Mouse (Mus musculus) heart, postnatal 0 days (tissue): ENCODE data around the gene Pdcd1lg2.

Experiments used
- CTCF ChIP-seq: IDR thresholded peaks from 2 replicates; pipeline ENCODE4 v1.5.1; 2016; ENCODE audit warnings: antibody characterized with exemption, control low read depth, low read depth
- EP300 ChIP-seq: IDR thresholded peaks from 2 replicates; pipeline ENCODE4 v1.6.1; 2016; ENCODE audit warnings: antibody characterized with exemption, low read depth

GRCm38 (mm10) chr19:29364076-29364475 is 46.6 kb upstream of the Pdcd1lg2 start:
- no peak for TF ChIP-seq EP300
- TF ChIP-seq CTCF = no peak
